Mouse (Mus musculus): ENCODE measurements around the gene Ank2.

GRCm38 (mm10) chr3:127148648-127149047 is 350.5 kb downstream of the Ank2 start:
- TF ChIP-seq CTCF (IDR thresholded peaks at IDR 0.05; ENCODE audit: insufficient read depth, low read length) (no peak), POLR2A (IDR thresholded peaks at IDR 0.05; ENCODE audit: borderline replicate concordance, extremely low read depth, low read depth, low read length) (no peak)
